Mouse (Mus musculus) kidney, adult 2 months (tissue): Measurements from ENCODE around the gene Pdss2. TPM values are rescaled to one million over a fixed set of nuclear protein-coding genes. Genes with fewer than 3 reads are reported as not detected.
A peak's percentile ranks its signal among the peaks of the same experiment; 100 is the strongest.

Experiments
- DNase-seq: peaks from one replicate; pipeline ENCODE4 v3.0.0; 2021
- H3K27ac ChIP-seq: fragments of 200-500 bp; 2 replicates; pipeline ENCODE4 v1.5.1; 2012; ENCODE audit warnings: low read depth, low read length, control low read depth, inconsistent platforms; ENCODE audit not compliant: insufficient read depth
- H3K27me3 ChIP-seq: fragments of 200-500 bp; replicated peaks from 2 replicates; pipeline ENCODE4 v1.6.1; 2012; ENCODE audit warnings: mild to moderate bottlenecking, moderate library complexity, low read length, inconsistent platforms; ENCODE audit not compliant: control insufficient read depth, insufficient read depth
- H3K36me3 ChIP-seq: fragments of 200-500 bp; 2 replicates; pipeline ENCODE4 v1.6.1; 2012; ENCODE audit warnings: mild to moderate bottlenecking, moderate library complexity, low read length, inconsistent platforms; ENCODE audit not compliant: control insufficient read depth, insufficient read depth
- H3K4me1 ChIP-seq: fragments of 200-500 bp; 2 replicates; pipeline ENCODE4 v1.6.1; 2011; ENCODE audit warnings: low read length; ENCODE audit not compliant: control insufficient read depth, insufficient read depth
- H3K4me3 ChIP-seq: fragments of 200-500 bp; 2 replicates; pipeline ENCODE4 v1.5.1; 2011; ENCODE audit warnings: mild to moderate bottlenecking, low read depth, low read length, control low read depth; ENCODE audit not compliant: insufficient read depth
- CTCF ChIP-seq: fragments of 200-500 bp; conservative IDR thresholded peaks from 2 replicates; pipeline ENCODE4 v1.5.1; 2011; ENCODE audit warnings: low read depth, mild to moderate bottlenecking, control low read depth, low read length, moderate library complexity, mixed read lengths; ENCODE audit not compliant: insufficient read depth, insufficient read length
- POLR2A ChIP-seq: fragments of 200-500 bp; IDR thresholded peaks from one replicate; pipeline ENCODE4 v1.6.1; 2011; ENCODE audit warnings: low read depth, low read length, control low read depth
- WGBS: fragments of 180-500 bp; shearing (Covaris S2); methylation state at CpG from one replicate; pipeline ENCODE4 v1.1.7; 2018; 5-methylcytosine and 5-hydroxymethylcytosine counted together
- polyA plus RNA-seq: library from polyadenylated mRNA; depleted of rRNA; stranded (reverse); fragments of >200 nt; gene quantifications from 2 replicates; pipeline ENCODE4 v1.2.3, GENCODE M21; 2012

Pdss2 gene
- polyA plus RNA-seq, 1 experiment = 16.8 TPM

DNA sequence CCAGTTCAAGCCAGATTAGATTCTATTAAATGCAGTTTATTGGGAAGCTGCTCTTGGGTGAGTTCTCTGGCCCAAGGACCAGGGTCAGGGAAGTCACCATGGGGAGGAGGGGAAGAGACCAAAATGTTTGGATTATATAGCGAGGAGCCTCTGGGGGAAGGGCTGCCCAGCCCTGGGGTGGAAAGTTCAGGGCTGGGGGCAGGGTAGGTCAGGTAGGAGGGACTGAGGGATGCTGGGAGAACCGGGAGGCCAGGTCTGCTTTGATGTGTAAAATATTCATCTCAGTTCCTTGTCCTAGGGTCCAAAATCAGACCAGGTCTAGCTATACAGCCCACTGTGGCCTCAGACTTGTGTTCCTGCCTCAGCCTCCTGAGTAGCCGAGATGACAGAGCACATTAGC is 241.9 kb downstream of the Pdss2 start:
- no peaks in the 10 kb centered on the region for H3K4me1 ChIP-seq
- no peaks in the 10 kb centered on the region for H3K36me3 ChIP-seq
- no peak for DNase-seq
- no peak overlapping the region for H3K4me3 ChIP-seq
- WGBS = 52% methylated on average over 3 of the region's 3 CpGs
- TF ChIP-seq POLR2A (no peak), CTCF (no peak)
- H3K27me3 ChIP-seq = no peaks in the 10 kb centered on the region
- H3K27ac ChIP-seq = no peak overlapping the region

DNA sequence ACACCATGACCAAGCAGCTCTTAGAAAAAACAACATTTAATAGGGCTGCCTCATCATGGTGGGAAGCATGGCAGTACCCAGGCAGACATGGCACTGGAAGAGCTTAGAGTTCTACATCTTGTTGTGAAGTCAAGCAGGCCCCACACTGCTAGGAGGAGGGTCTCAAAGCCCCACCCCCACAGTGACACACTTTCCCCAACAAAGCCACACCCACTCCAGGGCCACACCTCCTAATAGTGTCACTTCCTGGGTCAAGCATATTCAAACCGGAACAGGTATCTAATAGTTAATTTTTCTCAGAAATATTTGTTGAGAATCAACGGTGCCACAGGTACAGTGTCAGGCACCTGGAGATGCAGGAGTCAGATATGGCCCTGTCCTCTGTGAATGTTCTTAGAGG is 244.9 kb downstream of the Pdss2 start:
- WGBS = 65% methylated on average over 2 of the region's 2 CpGs
- Histone ChIP-seq H3K4me3 (no peak overlapping the region), H3K36me3 (no peaks in the 10 kb centered on the region), H3K27ac (no peak overlapping the region), H3K4me1 (no peaks in the 10 kb centered on the region), H3K27me3 (no peaks in the 10 kb centered on the region)
- TF ChIP-seq POLR2A = no peak
- no peak for TF ChIP-seq CTCF
- no peak for DNase-seq

DNA sequence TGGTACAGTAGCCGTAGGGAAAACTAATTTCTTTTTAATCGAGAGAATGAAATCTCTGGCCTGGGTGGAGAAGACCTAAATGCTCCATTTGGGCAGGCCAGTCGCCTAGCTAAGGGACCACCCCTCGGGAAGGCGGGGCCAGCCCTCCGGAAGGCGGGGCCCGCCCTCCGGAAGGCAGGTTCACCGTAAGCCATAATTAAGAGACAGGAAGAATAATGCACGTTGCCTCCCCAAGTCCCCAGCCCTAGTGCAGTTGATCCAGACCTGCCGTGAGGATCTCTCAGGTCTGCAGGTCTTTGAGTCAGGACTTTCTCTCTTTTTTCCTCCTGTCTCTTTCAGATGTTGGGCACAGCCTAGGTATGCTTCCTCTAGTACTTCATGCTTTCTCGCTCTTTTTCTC is 246.4 kb downstream of the Pdss2 start:
- no peaks in the 10 kb centered on the region for H3K4me1 ChIP-seq
- WGBS = 22% methylated on average over 13 of the region's 13 CpGs
- 0 out of 2 replicates have a peak overlapping the region, but pooled peaks have one; percentile 24 for H3K4me3 ChIP-seq
- no peaks in the 10 kb centered on the region for H3K36me3 ChIP-seq
- TF ChIP-seq POLR2A = no peak
- no peak for TF ChIP-seq CTCF
- DNase-seq = peak; percentile 33
- no peaks in the 10 kb centered on the region for H3K27me3 ChIP-seq
- H3K27ac ChIP-seq = no peak overlapping the region

DNA sequence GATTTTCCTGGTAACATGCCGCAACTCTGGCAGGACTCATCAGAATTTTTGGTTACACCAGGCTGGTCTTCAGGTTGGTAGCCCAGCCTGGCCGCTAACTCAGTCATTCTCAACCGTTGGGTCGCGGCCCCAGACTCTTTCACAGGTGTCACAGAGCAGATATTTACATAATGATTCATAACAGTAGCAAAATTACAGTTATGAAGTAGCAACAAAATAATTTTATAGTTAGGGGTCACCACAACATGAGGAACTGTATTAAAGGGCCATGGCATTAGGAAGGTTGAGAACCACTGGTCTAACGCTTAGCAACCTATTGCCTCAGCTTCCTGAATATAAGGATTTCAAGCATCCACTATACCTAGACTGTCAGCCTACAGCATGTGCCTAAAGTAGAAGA is 247.0 kb downstream of the Pdss2 start:
- 92% methylated on average over 6 of the region's 6 CpGs for WGBS
- Histone ChIP-seq H3K27ac (no peak overlapping the region), H3K27me3 (no peaks in the 10 kb centered on the region), H3K4me3 (no peak overlapping the region), H3K36me3 (no peaks in the 10 kb centered on the region), H3K4me1 (no peaks in the 10 kb centered on the region)
- TF ChIP-seq CTCF (no peak), POLR2A (no peak)
- DNase-seq = no peak

DNA sequence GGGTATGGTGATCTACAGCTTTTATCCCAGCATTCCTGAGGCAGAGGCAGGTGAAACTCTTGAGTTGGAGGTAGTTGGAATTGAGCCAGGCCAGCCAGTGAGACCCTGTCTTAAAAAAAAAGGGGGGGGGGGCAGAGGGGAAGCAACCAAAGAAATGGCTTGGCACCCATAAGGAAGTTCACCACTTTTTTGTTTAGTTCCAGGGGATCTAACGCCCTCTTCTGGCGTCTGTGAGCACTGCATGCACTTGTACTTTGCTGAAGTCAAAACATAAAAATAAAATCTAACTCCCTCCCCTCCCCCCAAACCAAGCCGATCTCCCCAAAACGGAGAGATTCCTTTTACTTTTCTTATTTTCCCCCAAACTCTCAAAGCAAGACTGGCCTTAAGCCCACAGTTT is 254.1 kb downstream of the Pdss2 start:
- DNase-seq = peak; percentile 45
- 49% methylated on average over 4 of the region's 4 CpGs for WGBS
- no peak overlapping the region for H3K27ac ChIP-seq
- no peak overlapping the region for H3K4me3 ChIP-seq
- no peaks in the 10 kb centered on the region; the same call in 1 of the 2 replicates for H3K27me3 ChIP-seq
- peak; percentile 52 for TF ChIP-seq CTCF
- no peak for TF ChIP-seq POLR2A
- no peaks in the 10 kb centered on the region for H3K36me3 ChIP-seq
- H3K4me1 ChIP-seq = peaks cover 2% of the 10 kb centered on the region; the same call in 1 of the 2 replicates

DNA sequence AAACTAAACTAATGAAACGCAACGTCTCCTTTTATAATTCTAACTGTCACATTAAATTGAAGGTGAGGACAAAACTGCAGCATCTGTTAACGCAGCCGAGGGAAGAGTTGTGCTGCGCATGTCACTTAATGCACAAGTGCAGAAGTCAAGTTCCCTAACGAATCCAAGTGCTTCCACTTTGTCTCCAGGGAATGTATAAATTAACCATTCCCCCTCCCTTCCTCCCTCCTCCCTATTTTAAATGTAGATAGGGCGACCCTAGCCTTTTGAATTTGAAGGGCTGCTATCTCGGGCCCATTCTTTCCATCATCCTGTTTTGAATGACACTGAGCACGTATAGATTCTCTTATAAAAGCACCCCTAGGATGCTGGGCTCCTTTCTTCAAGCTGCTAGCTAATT is 256.2 kb downstream of the Pdss2 start:
- no peaks in the 10 kb centered on the region for H3K36me3 ChIP-seq
- no peak for DNase-seq
- no peaks in the 10 kb centered on the region; the same call in 1 of the 2 replicates for H3K27me3 ChIP-seq
- TF ChIP-seq CTCF = no peak
- H3K27ac ChIP-seq = no peak overlapping the region
- WGBS = 66% methylated on average over 9 of the region's 9 CpGs
- no peak overlapping the region for H3K4me3 ChIP-seq
- H3K4me1 ChIP-seq = peaks cover 5% of the 10 kb centered on the region; the same call in 1 of the 2 replicates

DNA sequence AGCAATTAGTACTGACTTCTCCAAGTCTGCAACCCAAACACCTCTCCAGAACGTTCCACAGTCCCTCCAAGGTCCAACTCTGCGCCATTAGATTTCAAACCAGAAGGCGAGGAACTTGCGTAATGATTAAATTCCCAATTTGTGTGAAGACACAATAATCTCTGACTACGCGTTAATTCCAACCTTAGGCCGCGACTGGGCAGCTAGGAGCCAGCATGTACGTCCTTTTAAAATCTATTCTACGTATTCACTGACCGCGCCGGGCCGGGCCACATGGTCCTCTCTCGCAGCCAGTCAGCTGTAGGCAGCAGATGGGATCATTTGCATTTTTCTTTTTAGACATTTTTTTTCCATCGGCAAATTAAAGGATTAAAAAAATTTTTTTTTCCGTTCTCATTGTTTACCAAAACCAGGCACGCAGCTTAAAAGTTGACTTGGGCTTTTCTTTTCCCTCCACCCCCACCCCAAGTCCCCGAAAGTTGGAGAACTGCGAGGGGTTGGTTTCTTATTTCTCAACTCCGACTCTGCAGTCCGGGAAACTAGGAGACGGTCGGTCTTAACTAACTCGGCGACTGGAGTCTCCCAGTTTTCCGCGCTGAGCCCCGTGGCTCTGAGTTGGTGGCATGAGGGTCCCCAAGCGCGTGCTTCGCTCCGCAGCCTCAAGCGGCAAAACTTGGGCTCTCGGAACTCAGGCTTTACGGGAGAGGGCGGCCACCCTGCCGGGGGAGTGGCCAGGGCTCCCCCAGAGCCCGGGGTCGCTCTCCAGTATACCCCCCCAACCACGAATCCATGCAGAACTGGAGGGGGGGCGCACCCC is 256.8 kb downstream of the Pdss2 start:
- no peaks in the 10 kb centered on the region for H3K36me3 ChIP-seq
- 0 out of 2 replicates have a peak overlapping the region, but pooled peaks have one; percentile 24 for H3K27ac ChIP-seq
- WGBS = 4% methylated on average over 42 of the region's 42 CpGs
- no peak for TF ChIP-seq CTCF
- TF ChIP-seq POLR2A = no peak
- H3K4me1 ChIP-seq = peaks cover 5% of the 10 kb centered on the region
- DNase-seq = peak; percentile 84
- H3K27me3 ChIP-seq = no peaks in the 10 kb centered on the region; the same call in 1 of the 2 replicates
- H3K4me3 ChIP-seq = peak overlapping the region; percentile 91
